Mouse (Mus musculus): ENCODE results near the gene Knstrn.

Gene Knstrn

DNA sequence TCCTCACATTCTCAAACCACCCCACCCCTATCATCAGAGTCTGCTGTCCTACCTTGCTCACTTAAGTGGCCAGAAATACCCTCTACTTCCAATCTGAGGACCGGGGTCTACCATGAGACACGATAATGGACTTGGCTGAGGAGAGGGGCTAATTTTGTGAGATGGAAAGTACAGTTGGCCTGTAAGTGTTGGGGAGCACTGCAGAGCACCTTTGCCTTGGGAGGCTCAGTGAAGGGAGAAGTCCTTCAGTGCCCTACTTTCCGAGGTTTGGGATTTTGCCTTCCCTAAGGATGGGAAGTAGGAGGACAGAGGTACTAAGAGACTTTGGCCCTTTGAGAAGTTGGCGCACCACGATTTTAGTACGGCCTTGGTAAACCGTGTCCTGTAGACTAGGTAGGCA, 85.5 kb downstream of the Knstrn start:
- in situ Hi-C loops (cut with MboI): loop anchor here (25.0 kb wide), 2 partner anchors 137 to 412 kb away; partner anchors contain the start of genes Ccdc9b, Phgr1 and Srp14

DNA sequence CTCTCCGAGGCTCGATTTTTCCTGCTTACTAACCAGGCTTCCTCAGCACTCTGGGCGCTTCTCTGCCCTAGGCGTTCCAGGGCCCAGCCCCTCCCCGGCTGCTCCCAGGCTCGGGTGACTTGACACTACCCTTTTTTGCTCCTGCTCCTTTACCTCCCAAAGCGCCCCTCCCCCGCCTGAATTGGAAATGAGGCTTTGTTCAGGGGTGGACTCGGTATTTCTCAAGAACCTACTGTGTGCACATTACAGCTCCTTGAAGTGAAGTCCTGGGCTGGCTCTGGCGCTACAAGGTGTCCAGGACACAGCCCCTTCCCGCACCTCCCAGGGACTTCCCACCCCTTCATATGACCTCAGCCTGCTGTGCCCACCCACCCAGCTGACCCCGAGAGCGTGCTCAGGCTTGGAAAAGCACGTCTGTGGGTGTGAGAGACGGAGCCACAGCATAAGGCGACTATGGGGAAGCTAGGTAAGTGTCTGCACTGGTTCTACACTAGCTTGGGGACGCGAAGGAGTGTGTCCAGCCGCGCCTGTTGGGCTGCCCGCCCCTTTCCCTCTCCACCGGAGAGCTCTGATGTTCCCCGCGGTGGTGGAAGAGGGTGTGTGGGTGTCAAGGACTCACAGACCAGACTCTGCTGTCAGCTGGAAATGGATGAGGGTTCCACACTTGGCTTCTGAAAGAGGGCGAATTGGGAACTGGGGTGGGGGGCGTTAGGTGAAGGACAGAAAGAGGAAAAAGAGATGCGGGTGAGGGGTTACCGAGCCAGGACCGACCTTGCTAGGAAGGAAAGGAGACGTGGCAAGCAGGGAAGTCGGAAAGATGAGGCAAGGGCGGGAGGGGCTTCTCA, 86.4 kb downstream of the Knstrn start, which contains the start of gene Bahd1:
Gene Bahd1, plus strand, starts transcription at position 397 of the 845 bp plus-strand sequence.
- in situ Hi-C loops (cut with MboI): loop anchor here (25.0 kb wide), 2 partner anchors 138 to 413 kb away; partner anchors contain the start of genes Ccdc9b, Phgr1 and Srp14

DNA sequence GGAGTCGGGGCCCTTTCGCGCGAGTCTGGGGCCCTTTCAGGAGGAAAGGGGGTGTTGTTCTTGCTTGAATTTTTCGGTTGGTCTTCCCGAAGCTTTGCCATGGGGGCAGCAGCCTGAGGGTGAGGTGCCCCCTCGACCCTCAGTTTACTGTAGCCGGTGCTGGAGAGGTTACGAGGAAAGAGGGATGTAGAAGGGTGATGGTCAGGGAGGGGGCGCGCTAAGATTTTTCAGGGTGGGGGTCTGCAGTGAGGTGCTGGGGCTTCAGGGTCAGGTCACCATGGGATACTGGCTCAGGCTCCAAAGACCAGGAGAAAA, 87.0 kb downstream of the Knstrn start:
- in situ Hi-C loops (cut with MboI): no loop called here

DNA sequence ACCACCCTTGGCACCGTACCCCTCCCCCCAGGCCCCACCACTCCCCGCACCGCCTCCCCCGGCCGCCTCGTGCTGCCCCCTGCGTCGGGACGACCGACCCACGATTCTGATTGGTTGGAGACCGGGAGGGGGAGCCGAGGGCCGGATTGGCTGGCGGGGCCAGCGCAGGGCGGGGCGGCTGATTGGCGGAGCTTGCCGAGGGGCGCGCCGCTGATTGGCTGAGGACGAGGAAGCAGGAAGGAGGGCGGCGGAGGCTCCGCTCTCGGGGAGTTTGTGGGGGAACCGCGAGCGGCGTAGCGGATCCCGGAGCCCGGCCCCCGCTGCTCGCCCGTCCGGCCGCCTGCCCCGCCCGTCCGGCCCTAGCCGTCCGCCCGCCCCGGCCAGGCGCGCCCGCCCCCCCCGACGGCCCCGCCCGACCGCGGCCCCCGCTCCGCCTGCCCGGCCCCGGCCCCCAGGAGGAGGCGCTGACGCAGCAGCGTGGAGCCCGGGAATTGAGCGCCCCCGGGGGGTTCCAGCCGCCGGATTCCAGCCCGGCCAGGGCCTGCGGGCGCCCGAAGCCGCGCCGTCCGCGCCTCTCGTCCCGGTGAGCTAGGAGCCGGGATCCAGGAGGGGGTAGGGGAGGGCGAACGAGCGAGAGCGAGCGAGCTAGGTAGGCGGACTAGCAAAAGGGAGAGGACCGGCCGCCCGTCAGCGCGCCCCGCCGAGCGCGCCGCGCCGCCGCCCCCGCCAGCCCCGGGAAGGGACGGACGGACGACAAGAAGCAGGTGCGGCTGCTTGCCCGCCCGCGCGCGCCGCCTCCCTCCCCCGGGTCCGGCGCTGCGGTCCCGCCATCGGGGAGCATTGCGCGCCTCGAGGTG, 87.6 kb downstream of the Knstrn start:
- in situ Hi-C loops (cut with MboI): no loop called here

DNA sequence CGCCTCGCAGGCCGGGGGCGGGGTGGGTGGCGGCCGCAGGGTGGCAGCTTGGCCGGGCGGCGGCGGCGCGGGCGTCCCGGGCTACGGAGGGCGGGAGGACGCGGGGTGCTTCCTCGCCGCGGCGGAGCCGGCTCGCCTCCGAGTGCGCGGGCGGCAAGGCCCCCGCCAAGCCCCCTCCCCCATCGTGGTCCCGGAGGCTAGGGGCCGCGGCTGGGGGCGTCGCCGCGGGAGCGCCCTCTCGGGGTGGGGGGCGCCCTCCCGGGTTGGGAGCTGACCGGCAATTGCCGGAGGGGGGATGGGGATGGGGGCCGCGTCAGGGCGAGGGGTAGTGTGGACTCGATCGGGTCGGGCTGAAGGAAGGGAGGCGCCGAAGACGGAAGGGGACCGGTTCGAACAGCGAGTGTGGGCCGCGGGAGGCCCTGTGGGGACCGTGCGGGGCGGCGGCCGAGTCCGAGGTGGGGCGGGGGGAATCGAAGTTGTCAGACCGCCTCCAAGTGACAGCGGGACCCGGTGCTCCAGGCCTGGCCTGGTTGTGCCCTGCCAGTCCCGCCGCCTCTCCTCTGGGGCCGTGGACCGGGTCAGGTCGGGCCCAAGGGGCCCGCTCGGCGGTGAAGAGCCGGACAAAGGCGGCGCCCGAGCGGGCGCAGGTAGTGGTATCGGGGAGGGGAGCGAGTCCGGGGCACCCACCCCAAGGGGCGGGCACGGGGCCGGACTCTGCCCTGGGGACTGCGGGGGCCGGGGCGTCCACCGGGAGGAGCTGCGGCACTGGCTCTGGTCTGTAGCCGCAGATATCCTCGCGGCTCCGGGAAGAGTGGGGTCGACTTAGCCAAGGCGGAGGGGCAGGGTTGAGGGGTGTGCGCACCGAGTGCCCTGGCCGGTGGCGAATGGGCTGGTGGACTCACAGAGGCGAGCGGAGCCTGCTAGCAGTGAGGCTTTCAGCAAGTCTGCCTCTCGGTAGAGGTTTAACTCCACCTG, 88.5 kb downstream of the Knstrn start:
- in situ Hi-C loops (cut with MboI): no loop called here

DNA sequence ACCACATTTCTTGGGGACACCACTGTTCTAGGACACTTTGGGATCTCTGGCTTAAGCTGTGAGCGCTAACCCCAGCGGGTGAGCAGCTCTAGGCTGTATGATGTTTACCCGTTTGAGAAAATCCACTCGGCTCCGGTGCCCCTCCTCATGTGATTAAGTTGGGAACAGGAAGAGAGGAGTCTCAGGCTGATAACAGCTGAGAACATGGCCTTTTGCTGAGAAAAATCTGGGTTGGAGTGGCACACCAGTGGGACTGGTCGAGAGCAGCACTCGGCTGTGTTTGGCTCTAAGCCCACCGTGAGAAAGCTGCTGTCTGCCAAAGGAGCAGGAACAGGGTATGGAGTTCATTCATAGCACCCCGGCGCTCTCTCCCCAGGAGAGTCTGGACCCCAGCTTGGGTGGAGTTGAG, 89.5 kb downstream of the Knstrn start:
- in situ Hi-C loops (cut with MboI): no loop called here

All from mature B cell (primary cell).